Mouse (Mus musculus) liver, embryonic 15.5 days (tissue): Measurements from ENCODE around the gene Gm14085. TPM values are rescaled to one million over a fixed set of nuclear protein-coding genes. Genes with fewer than 3 reads are reported as not detected.

Experiments
- ATAC-seq: fragments of 200-750 bp; cut with Nextera tagmentation; 2 replicates; pipeline ENCODE4 v1.8.0; 2017; ENCODE audit warnings: moderate number of reproducible peaks, mild to moderate bottlenecking, moderate library complexity; ENCODE audit not compliant: insufficient read depth
- H3K27ac ChIP-seq: fragments of 300-500 bp; sonication (generic); replicated peaks from 2 replicates; pipeline ENCODE4 v1.5.1; 2015; ENCODE audit warnings: mild to moderate bottlenecking, inconsistent platforms
- H3K27me3 ChIP-seq: fragments of 300-500 bp; sonication (generic); 2 replicates; pipeline ENCODE4 v1.6.1; 2015; ENCODE audit warnings: mild to moderate bottlenecking, inconsistent platforms
- H3K36me3 ChIP-seq: fragments of 300-500 bp; sonication (generic); replicated peaks from 2 replicates; pipeline ENCODE4 v1.6.1; 2015; ENCODE audit warnings: moderate library complexity, mild to moderate bottlenecking, inconsistent platforms
- H3K4me1 ChIP-seq: fragments of 300-500 bp; sonication (generic); replicated peaks from 2 replicates; pipeline ENCODE4 v1.6.1; 2015; ENCODE audit warnings: inconsistent platforms
- H3K4me2 ChIP-seq: fragments of 300-500 bp; sonication (generic); 2 replicates; pipeline ENCODE4 v1.6.1; 2015; ENCODE audit warnings: moderate library complexity, mild to moderate bottlenecking, inconsistent platforms
- H3K4me3 ChIP-seq: fragments of 300-500 bp; sonication (generic); replicated peaks from 2 replicates; pipeline ENCODE4 v1.5.1; 2015; ENCODE audit warnings: mild to moderate bottlenecking, inconsistent platforms
- H3K9ac ChIP-seq: fragments of 300-500 bp; sonication (generic); 2 replicates; pipeline ENCODE4 v1.6.1; 2015; ENCODE audit warnings: moderate library complexity, mild to moderate bottlenecking, inconsistent platforms
- H3K9me3 ChIP-seq: fragments of 300-500 bp; sonication (generic); replicated peaks from 2 replicates; pipeline ENCODE4 v1.6.1; 2016; ENCODE audit warnings: inconsistent platforms
- WGBS: fragments of 180-500 bp; shearing (Covaris S2); methylation state at CpG from one replicate; pipeline ENCODE4 v1.1.7; 2015; ENCODE audit warnings: mixed read lengths; ENCODE audit not compliant: insufficient replicate concordance; 5-methylcytosine and 5-hydroxymethylcytosine counted together
- polyA plus RNA-seq: library from polyadenylated mRNA; unstranded; fragments of >200 nt; fragmentation: Nextera tagmentation; extraction: Ambion mirVana; gene quantifications from 2 replicates; pipeline ENCODE4 v1.2.1, GENCODE M21; 2015

The Gm14085 gene
- polyA plus RNA-seq, 1 experiment from 2014 or later, result 0.02 TPM

GRCm38 (mm10) chr2:122562251-122562650, 77.5 kb downstream of the Gm14085 start:
- 74% methylated on average over 1 of the region's 1 CpGs for WGBS
- no peak for ATAC-seq
- no peak overlapping the region for H3K27ac ChIP-seq
- no peaks in the 10 kb centered on the region for H3K36me3 ChIP-seq
- no peak overlapping the region for H3K9ac ChIP-seq
- H3K4me1 ChIP-seq, result no peaks in the 10 kb centered on the region
- H3K9me3 ChIP-seq, result no peaks in the 10 kb centered on the region
- H3K4me2 ChIP-seq, result no peak overlapping the region
- no peaks in the 10 kb centered on the region for H3K27me3 ChIP-seq
- H3K4me3 ChIP-seq, result no peak overlapping the region

DNA sequence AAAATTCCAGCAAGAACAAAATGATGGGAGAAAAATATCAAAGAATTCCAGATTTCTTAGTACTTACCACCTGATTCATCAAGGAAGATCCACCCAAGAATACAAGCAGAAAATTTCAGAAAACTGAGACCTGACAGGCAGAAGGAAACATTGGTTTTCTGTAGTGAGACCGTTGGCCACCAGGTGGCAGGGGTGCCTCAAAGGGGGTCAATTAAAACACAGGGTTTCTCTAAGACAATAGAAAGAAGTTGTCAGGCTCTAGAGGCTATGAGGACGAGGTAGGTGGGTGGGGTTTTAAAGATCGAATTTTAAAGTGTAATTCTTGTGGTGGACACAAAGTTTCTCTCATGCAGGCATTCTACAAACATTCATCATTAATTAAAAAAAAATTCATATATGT, 84.7 kb downstream of the Gm14085 start:
- H3K9ac ChIP-seq, result no peak overlapping the region
- H3K27ac ChIP-seq, result no peak overlapping the region
- H3K4me2 ChIP-seq, result no peak overlapping the region
- no peak overlapping the region for H3K4me3 ChIP-seq
- no peaks in the 10 kb centered on the region for H3K4me1 ChIP-seq
- no peaks in the 10 kb centered on the region for H3K36me3 ChIP-seq
- no peak for ATAC-seq
- no peaks in the 10 kb centered on the region for H3K9me3 ChIP-seq
- WGBS, result 7% methylated on average over 3 of the region's 3 CpGs
- no peaks in the 10 kb centered on the region for H3K27me3 ChIP-seq

DNA sequence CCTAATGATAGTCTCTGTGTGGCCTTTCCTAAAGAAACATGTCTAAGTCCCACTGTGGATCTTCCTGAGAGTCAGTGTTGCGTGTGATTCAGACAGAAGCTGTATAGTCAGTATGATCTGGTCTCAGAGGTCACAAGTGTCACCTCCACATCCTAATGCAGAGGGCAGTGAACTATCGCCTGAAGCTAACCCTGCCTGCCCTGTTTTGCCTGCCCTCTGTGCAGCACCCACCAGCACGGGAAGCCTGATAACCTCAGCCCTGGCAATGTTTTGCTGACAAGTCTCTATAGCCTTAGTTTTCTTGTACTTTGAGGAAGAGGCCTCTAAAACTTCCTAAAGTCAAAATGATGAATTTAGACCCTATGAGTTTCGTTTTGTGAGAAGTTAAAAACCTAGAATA, 85.7 kb downstream of the Gm14085 start:
- H3K4me2 ChIP-seq, result no peak overlapping the region
- no peaks in the 10 kb centered on the region for H3K36me3 ChIP-seq
- WGBS, result 51% methylated on average over 4 of the region's 4 CpGs
- H3K9ac ChIP-seq, result no peak overlapping the region
- no peaks in the 10 kb centered on the region for H3K27me3 ChIP-seq
- no peaks in the 10 kb centered on the region for H3K9me3 ChIP-seq
- no peak overlapping the region for H3K4me3 ChIP-seq
- no peak for ATAC-seq
- no peaks in the 10 kb centered on the region for H3K4me1 ChIP-seq
- no peak overlapping the region for H3K27ac ChIP-seq

GRCm38 (mm10) chr2:122571326-122571725, 86.6 kb downstream of the Gm14085 start:
- H3K27me3 ChIP-seq, result no peaks in the 10 kb centered on the region
- H3K9me3 ChIP-seq, result no peaks in the 10 kb centered on the region

DNA sequence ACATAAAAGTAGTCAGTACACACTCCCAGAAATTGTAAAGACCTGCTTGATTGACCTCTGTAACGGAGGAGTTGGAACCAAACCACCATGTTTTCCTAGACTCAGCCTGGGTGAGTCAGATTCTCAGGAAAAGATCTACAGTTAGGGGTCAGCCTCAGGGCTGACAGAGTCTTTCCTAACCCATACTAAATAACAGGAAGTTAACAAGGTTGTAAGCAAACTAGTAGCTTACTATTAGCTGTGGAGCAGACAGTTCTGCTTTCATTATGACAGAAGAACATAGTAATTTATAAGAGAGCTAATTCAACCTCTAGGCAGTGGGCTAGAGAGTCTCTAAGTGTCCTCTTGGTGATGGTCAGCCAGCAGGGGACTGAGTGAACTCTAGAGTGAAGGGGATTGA, 87.7 kb downstream of the Gm14085 start:
- WGBS, result 54% methylated on average over 1 of the region's 1 CpGs

More at GRCm38 (mm10) chr2:122571326-122571725, 86.6 kb downstream of the Gm14085 start:
- no peak for ATAC-seq
- Histone ChIP-seq H3K4me2 (no peak overlapping the region), H3K9ac (no peak overlapping the region), H3K4me3 (no peak overlapping the region), H3K4me1 (no peaks in the 10 kb centered on the region), H3K36me3 (no peaks in the 10 kb centered on the region), H3K27ac (no peak overlapping the region)
- WGBS, result 60% methylated on average over 4 of the region's 4 CpGs

GRCm38 (mm10) chr2:122575470-122575869, 90.7 kb downstream of the Gm14085 start:
- Histone ChIP-seq H3K9me3 (no peaks in the 10 kb centered on the region), H3K9ac (no peak overlapping the region), H3K27me3 (no peaks in the 10 kb centered on the region), H3K4me3 (no peak overlapping the region), H3K4me1 (no peaks in the 10 kb centered on the region), H3K27ac (no peak overlapping the region), H3K36me3 (no peaks in the 10 kb centered on the region), H3K4me2 (no peak overlapping the region)
- WGBS, result 64% methylated on average over 11 of the region's 11 CpGs
- ATAC-seq, result no peak

More for the DNA sequence above, 87.7 kb downstream of the Gm14085 start:
- Histone ChIP-seq H3K4me3 (no peak overlapping the region), H3K4me2 (no peak overlapping the region), H3K9ac (no peak overlapping the region), H3K9me3 (no peaks in the 10 kb centered on the region), H3K27ac (no peak overlapping the region), H3K36me3 (no peaks in the 10 kb centered on the region), H3K27me3 (no peaks in the 10 kb centered on the region), H3K4me1 (no peaks in the 10 kb centered on the region)
- no peak for ATAC-seq

DNA sequence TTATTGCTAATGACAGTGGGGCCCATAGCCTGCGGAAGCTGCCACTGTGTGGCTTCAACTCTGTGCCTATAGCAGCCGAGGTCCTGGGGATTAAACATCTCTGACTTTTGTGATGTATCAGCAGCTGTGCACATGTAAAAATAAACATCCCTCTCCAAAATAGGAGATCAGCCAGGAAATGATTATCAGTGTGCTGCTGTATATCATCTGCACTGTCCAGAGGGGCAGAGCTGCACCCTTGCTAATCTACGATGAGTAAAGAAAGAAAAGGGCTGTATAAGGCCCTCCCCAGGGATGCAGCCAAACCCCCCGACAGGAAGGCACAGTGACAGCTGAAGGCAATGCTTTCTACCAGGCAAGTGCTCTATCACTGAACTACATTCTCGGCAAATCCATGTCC, 91.6 kb downstream of the Gm14085 start:
- H3K4me3 ChIP-seq, result no peak overlapping the region
- no peaks in the 10 kb centered on the region for H3K9me3 ChIP-seq
- H3K27ac ChIP-seq, result no peak overlapping the region
- WGBS, result 32% methylated on average over 5 of the region's 5 CpGs
- H3K4me1 ChIP-seq, result no peaks in the 10 kb centered on the region
- H3K9ac ChIP-seq, result no peak overlapping the region
- H3K36me3 ChIP-seq, result no peaks in the 10 kb centered on the region
- ATAC-seq, result peak; percentile 73
- H3K4me2 ChIP-seq, result no peak overlapping the region
- H3K27me3 ChIP-seq, result no peaks in the 10 kb centered on the region

GRCm38 (mm10) chr2:122577316-122577715, 92.6 kb downstream of the Gm14085 start:
- Histone ChIP-seq H3K9me3 (no peaks in the 10 kb centered on the region), H3K27ac (no peak overlapping the region), H3K4me2 (no peak overlapping the region), H3K27me3 (no peaks in the 10 kb centered on the region), H3K36me3 (no peaks in the 10 kb centered on the region), H3K4me1 (no peaks in the 10 kb centered on the region), H3K4me3 (no peak overlapping the region), H3K9ac (no peak overlapping the region)
- WGBS, result 67% methylated on average over 1 of the region's 1 CpGs
- ATAC-seq, result no peak

Other genes starting within 250 kb of the Gm14085 start
- not detected in 2 replicates for gene Duox2, start 186.5 kb upstream of the Gm14085 start, polyA plus RNA-seq
- not detected in 2 replicates for gene Duoxa2, start 186.0 kb upstream of the Gm14085 start, polyA plus RNA-seq
- not detected in 2 replicates for gene Duoxa1, start 171.2 kb upstream of the Gm14085 start, polyA plus RNA-seq
- not detected in 2 replicates for gene Duox1, start 169.3 kb upstream of the Gm14085 start, polyA plus RNA-seq
- 1.1 and 1.2 TPM in 2 replicates for gene Shf, start 115.8 kb upstream of the Gm14085 start, polyA plus RNA-seq
- 1.6 and 1.8 TPM in 2 replicates for gene Slc28a2, start 58.5 kb upstream of the Gm14085 start, polyA plus RNA-seq
- 29.4 and 31.9 TPM in 2 replicates for gene Gatm, start 126.4 kb downstream of the Gm14085 start, polyA plus RNA-seq
- 1.3 and 2.1 TPM in 2 replicates for gene AA467197, start 152.0 kb downstream of the Gm14085 start, polyA plus RNA-seq
- gene Slc30a4, start 217.7 kb downstream of the Gm14085 start, polyA plus RNA-seq, result 1.1 TPM in 2 replicates